Mouse (Mus musculus) erythroid progenitor cell, adult 5-6 weeks (primary cell): ENCODE measurements around the gene Cs. TPM values are rescaled to one million over a fixed set of nuclear protein-coding genes. Genes with fewer than 3 reads are reported as not detected.
A peak's percentile ranks its signal among the peaks of the same experiment; 100 is the strongest.

Source experiments
- ATAC-seq: replicated peaks from 2 replicates; pipeline ENCODE4 v1.8.0; 2016; ENCODE audit warnings: moderate number of reproducible peaks, mild to moderate bottlenecking, moderate TSS enrichment, inconsistent platforms; ENCODE audit not compliant: poor library complexity, low FRiP score, severe bottlenecking
- total RNA-seq, 2 experiments: library from RNA; stranded (forward) in 1 of 2; stranded (reverse) in 1 of 2; fragments of 150-400 nt in 1 of 2; fragments of 186-747, 209-891 nt in 1 of 2; gene quantifications; 2 replicates each; pipeline versions ENCODE4 v1.2.3 to v1.2.4; 2015 to 2017; ENCODE audit warnings: low replicate concordance in 2 of 2

Cs gene
- total RNA-seq, 2 experiments from 2014 or later = 58.9 to 106 TPM

DNA sequence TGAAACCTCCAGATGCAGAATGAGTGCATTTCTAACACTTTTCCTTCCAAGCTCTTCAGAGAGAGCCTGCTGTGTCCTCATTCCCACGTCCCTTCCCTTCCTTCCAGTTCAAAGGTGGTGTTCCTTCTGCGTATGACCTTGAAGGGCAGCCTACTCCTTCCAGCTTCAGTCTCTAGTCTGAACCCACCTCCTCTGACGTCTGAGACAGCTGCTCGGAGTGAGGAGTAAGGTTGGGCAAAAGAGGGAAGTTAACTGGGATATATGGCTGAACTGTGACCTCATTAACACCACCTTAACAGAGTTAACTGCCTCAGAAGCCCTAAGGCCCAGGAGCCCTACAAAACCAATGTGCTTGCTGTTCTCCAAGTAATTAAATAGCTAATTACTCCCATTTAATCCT, 33.1 kb downstream of the Cs start:
- no peak for ATAC-seq

DNA sequence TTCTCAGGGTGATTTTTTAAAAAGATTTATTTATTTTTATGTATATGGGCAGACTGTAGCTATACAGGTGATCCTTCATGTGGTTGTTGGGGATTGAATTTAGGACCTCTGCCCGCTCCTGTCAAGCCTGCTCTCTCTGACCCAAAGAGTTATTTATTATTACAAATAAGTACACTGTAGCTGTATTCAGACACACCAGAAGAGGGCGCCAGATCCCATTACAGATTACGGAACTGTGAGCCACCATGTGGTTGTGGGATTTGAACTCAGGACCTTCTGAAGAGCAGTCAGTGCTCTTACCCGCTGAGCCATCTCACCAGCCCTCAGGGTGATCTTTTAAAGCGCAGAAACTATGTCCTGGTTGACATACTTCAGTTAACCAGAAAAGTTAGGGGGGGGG, 34.6 kb downstream of the Cs start:
- ATAC-seq = no peak

DNA sequence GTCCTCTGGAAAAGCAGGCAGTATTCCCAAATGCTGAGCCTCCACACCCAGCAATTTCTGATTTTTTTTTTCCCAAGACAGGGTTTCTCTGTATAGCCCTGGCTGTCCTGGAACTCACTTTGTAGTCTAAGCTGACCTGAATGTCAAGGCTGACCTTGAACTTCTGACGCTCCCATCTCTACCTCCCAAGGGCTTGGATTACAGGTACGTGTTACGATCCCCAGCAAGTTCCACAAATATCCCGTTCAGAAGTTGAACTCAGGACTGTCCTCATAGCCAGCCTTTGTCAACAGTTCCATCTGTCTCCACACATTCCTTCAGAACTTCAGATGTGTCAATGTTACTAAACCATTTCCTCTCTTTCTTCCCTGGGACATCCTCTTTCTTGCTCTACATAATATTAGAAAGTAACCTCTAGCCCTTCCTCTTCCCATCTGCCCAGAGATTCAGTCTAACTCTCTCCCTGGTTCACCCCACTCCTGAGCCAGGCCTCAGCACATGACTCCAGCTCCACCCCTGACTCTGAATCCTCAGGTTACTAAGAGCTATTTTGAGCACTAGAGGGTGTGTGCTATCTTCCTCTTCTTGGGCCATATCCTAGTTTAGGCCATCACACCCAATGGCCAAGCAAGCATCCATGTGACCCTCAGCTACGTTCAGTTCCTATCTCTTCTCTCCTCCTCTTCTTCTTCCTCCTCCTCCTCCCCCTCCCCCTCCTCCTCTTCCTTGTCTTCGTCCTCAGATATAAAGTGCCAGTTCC, 35.6 kb downstream of the Cs start:
- no peak for ATAC-seq

DNA sequence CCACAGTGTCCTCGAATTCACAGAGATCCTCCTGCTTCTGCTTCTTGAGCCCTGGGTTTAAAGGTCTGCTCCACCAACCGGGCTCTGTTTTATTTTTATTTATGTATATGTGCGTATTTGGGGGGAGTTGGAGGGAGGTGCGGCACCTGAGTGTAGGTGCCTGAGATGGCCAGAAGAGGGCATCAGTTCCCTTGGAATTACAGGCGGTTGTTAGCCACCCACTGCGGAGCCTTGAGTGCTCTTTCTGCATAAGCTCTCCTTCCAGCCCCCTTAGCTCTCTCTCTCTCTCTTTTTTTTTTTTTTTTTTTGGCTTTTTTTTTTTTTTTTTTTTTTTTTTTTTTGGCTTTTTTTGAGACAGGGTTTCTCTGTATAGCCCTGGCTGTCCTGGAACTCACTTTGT, 36.9 kb downstream of the Cs start:
- ATAC-seq = no peak

DNA sequence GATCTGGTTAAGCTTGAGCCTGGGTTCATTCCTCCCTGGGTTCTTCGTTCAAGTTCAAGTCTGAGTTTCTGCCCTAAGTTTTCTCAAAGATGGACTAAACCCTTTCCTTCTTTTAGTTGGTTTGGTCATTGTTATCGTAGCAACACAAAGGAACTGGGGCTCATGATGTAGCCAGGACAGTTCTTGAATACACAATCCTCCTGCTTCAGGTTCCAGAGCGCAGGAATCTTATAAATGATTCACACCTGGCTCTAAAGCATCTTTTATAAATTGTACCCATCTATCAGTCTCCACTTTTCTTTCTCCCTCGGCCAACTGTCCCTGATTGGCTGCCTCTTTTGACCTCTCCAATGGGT, 38.5 kb downstream of the Cs start:
- no peak for ATAC-seq

DNA sequence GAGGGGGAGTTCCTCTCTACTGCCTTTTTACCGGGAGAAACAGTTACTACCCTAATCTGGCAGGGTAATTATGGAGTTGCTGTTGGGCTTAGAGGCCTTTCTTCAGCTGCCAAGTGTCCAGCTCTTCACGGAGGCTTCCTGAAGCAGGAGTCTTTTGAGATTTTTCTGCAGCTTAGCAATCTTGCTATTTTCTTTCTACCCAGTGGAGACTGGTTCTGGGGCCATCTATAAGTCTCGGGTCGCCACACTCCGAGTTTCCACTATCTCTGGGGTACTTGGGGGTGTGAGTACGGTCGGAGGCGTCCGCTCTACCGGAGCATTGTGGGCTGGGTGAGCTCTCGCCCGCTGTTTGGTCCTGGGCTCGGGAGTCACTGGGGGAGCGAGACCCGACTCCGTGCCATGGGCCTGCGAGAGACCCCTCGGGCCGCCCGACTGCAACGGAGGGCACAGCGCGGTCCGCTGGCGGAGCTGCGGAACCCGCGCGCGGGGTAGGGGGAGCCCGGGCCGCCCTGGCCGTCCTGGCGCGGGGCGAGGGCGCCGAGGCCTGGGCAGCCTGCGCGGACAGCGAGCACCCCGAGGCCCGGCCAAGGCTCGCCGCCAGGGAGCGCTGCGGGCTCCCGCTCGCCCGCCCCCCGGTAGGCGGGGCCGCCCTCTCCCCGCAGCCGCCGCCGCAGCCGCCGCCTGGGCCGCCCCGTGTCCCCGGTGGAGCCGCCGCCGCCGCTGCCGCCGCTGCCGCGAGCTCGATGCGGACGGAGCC, 39.1 kb downstream of the Cs start, which contains the start of gene Ankrd52:
TSS of gene Ankrd52 (plus strand) at position 661 of the 757 bp plus-strand sequence.
- ATAC-seq = peak; percentile 88

DNA sequence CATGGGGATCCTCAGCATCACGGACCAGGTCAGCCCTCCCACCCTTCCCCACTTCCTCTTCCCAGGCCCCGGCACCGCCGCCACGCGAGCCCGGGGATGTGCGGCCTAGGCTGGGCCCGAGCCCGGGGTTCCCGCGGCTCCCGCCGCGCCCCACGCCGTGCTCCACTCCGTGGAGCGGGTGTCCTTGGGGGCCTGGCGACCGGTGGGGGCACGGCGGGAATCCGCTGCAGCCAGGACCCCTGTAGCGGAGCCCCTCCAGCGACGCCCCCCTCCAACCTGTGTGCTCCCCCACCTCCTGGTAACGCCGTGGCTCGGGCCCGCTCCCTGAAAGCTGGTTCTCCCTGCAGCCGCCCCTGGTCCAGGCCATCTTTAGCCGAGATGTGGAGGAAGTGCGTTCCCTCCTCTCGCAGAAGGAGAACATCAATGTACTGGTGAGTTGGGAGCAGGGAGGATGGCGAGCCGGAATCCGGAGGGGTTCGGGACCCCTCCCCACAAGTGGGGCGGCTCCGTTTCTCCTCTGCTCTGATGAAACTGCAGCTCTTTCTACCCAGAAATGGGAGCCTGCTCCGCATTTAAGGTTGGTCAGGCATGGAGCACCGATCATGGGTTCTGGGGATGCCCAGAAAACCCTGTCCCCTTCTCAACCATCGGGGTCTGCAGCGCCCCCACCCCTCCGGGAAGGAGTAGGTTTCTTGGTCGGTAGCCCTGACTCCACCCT, 39.8 kb downstream of the Cs start:
- ATAC-seq = peak; percentile 45

DNA sequence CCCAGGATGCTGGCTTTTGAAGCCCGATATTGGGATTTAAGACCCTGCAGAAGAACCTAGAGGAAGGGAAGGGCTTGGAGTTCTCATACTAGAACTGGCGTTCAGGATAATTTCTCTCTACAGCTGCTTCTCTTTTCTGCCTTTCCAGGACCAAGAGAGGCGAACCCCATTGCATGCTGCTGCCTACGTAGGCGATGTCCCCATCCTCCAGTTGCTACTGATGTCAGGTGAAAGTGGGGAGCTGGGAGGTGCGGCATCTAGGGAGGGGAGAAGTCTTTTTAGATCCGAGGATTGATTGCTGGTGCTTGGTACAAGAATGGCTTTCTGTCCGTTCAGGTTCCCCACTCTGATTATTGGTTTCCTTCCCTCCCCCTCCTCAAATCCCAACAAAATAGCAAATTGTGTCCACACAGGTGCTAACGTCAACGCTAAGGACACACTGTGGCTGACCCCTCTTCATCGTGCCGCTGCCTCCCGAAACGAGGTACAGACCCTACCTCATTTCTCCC, 40.5 kb downstream of the Cs start:
- ATAC-seq = no peak

DNA sequence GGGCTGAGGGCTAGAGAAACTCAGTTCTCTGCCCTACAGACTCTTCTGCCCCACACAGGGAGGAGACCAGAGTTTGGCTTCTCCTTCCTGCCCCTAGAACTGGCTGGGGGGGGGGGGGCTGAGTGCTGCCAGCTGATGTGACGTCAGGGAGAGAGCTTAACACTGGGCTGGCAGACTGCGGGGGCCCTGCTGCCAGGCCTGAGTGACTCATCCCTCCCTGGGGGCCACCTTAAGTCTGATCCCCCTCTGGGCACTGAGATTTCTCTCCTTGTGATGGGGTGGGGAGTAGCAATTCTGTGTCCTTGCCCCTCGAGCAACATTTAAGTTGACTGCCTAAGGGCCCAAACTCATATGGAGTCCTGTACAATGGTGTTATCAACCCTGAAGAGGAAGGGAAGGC, 40.9 kb downstream of the Cs start:
- no peak for ATAC-seq

DNA sequence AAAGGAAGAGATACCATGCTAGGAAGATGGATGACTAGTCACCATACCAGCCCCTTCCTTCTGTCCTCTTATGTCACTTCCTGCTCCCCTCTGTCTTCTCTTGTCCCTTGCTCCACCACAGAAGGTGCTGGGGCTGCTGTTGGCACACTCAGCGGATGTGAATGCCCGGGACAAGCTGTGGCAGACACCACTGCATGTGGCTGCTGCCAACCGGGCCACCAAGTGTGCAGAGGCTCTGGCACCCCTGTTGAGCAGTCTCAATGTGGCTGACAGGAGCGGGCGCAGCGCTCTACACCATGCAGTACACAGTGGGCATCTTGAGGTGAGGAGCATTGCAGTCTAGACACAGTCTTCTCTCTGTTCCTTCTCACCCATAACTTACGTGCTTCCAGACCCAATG, 41.7 kb downstream of the Cs start:
- ATAC-seq = no peak

DNA sequence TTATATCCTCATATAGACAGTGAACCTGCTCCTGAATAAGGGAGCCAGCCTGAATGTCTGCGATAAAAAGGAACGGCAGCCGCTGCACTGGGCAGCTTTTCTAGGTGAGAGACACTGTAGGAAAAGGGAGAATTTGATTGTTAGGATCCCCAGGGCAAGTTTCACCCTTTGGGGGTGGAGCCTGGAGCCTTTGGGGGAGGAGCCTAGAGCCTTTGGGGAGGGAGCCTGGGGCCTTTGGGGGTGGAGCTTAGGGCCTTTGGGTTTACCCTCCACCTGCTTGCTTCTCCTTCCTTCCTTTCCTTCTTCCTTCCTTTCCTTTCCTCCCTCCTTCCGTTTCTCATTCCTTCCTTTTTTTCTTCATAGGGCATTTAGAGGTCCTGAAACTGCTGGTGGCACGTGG, 43.0 kb downstream of the Cs start:
- ATAC-seq = no peak

DNA sequence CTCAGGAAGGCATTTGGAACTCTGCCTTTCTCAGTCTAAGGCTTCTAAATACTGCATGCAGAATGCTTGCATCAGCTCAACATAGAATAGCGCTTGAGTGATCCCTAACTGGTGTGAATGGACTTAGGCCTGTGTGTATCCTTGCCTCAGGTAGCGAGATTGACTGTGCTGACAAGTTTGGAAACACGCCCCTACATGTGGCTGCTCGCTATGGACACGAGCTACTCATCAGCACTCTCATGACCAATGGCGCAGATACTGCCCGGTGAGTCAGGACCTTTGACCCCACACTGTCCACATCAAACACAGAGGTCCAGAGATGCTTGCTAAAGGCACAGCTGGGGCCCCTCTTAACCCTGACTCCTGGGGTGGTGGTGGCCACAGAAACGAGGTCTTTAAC, 44.9 kb downstream of the Cs start:
- no peak for ATAC-seq

DNA sequence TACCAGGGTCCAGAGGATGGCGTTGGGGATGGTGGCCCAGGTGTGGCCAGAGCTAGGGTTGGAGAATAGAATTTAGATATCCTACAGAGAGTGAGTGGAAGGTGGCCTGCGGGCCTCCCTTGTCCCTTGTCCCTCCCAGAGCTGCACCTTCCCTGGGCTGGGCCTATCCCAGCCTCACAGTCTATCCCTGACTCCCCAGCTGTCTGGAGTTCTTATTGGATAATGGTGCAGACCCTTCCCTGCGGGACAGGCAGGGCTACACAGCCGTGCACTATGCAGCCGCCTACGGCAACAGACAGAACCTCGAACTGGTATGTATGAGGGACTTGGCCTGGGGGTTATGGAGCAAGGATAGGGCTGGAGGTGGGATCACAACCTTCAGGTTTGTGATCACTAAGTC, 48.4 kb downstream of the Cs start:
- no peak for ATAC-seq

DNA sequence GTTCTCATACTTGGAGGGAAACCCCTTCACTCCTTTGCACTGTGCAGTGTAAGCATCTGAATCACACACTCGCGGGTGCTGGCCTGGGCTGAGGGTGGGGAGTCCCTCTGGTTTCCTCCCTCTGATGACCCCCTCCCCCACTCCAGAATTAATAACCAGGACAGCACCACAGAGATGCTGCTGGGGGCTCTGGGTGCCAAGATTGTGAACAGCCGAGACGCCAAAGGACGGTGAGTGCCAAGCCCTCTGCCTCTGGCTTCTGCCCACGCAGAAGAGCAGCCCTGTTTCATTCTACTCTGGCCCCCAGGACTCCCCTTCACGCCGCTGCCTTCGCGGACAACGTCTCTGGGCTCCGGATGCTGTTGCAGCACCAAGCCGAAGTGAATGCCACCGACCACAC, 51.4 kb downstream of the Cs start:
- no peak for ATAC-seq

DNA sequence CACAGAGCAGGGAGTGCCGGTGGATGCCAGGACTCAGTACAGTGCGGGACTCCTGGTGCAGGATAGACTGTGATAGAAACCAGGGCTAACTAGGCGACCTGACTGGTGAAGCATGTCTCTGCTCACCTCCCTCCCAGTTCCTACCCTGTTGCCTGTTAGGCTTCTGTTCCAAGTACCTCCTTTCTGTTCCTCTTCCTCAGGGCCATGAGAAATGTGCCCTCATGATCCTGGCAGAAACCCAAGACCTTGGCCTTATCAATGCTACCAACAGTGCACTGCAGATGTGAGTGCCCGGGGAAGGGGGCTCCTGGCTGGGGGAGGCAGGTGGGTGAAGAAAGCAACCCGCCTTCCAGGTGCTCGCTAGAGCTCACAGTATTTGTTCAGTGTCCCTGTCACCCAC, 52.0 kb downstream of the Cs start:
- no peak for ATAC-seq

DNA sequence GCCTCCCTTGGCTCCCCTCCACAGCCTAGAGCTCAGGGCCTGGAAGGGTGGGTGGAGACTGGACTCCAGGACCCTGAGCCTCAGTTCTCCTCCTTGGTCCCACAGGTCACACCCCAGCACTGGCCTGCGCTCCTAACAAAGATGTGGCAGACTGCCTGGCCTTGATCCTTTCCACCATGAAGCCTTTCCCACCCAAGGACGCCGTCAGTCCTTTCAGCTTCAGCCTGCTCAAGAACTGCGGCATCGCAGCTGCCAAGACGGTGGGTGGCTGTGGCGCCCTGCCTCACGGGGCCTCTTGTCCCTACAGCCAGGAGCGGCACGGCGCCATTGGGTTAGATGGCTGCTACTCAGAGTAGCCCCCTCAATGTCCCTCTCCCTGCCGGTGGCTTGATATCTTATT, 52.8 kb downstream of the Cs start:
- no peak for ATAC-seq

DNA sequence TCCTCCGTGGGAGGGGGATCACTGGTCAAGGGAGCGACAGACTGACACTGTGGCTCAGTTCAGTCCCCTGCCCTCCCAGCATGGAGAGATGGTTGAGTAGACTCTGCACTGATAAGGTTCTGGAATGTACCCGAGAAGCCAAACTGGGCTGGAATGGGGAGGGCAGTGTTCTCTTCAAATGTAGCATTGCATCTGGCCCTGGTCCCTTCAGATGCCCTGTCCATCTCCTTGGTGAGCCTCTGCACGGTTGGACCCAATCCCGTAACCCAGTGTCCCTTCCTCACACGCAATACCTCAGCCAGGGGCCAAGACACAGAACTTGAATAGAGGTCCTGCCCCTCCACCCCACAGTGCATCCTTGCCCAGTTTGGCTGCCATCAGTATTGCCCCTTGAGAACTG, 54.3 kb downstream of the Cs start:
- no peak for ATAC-seq

DNA sequence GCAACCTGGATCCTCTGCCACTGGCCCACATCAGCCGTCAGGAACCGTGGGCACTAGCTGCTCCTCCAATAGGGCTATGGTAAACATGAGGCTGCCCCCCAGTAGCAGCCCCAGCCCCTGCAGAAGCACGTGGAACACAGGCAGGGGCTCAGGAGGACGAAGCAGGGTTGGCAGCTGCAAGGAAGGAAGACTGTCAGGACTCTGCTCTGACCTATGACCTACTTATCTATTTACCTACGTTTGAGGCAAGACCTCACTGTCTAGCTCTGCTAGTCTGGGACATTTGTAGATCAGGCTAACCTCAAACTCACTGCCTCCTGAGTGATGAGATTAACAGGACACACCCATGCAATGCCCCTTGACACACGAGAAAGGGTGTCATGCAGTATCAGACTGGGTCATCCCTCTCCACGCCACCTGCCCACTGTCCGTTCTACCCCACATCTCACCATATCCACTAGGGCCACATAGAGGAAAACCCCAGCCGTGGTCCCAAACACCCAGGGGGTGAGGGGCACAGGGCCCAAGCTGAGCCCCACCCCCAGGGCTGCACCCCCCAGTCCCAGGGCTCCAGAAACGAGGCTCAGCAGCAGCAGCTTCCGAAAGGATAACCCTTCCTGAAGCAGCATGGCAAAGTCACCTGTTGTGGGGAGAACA, 58.6 kb downstream of the Cs start:
- no peak for ATAC-seq

DNA sequence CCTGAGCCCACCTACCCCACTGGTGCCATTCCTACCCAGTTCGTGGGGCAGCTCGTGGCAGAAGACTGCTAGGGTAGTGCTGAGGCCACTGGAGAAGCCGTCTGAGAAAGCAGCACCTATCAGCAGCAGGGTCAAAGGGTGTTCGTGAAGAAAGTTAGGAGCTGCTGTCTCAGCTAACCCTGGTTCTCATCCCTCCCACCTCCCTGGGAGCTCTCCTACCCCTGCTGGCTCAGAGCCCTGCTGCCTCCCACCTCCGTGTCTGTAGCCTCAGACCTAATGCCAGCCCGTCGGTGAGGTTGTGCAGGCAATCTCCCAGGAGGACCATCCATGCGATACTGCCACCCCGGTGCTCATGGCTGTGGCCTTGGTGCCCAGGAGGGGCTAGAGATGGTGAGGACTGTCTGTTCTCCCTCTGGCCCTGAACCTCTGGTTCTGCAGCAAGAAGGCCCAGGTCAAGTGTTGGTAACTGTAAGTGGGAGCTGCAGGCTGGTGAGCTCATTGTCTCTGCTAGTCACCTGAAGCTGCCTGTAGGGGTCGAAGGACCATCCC, 59.3 kb downstream of the Cs start:
- no peak for ATAC-seq

DNA sequence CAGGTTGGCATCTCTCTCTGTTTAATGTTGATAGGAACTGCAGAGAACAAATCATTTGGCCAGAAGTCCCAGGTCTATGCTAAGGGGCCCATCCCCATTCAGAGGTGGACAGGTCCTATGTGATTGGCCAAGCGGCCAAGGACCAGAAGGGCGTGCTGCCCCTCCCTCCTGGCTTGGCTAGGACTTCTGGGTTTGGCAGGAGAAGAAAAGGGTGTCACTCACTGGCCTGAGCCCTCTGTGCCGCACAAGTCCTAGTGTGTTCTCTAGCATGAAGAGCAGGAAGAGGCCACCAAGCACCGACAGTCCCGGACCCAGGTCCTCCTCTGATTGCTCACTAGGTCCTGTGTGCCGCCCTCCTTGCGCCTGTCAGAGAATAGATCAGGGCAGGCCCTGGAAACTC, 59.9 kb downstream of the Cs start:
- no peak for ATAC-seq
